Mouse (Mus musculus) CD8-positive naive resting alpha-beta T cell, adult 2 months (primary cell): ENCODE measurements at regions not wholly inside any gene's neighbourhood (a gene's known extent, or its start where the extent isn't known, plus 50 kb on each side); places are given as distances from the start of the nearest gene placed in this dataset.

Experiments used
- DNase-seq, 2 experiments: peaks; one replicate each; pipeline ENCODE4 v3.0.0; 2022; ENCODE audit warnings: low read depth in 2 of 2, low spot score in 2 of 2

GRCm38 (mm10) chr11:45174811-45175798 lies 558.0 kb downstream of the Ebf1 start:
- no peak for DNase-seq

GRCm38 (mm10) chr11:45176971-45177370 lies 559.9 kb downstream of the Ebf1 start:
- DNase-seq = no peak

- no peak for DNase-seq
Measured at GRCm38 (mm10) chr11:45178036-45178435, 560.9 kb downstream of the Ebf1 start.

- DNase-seq = no peak
Measured at GRCm38 (mm10) chr11:45179019-45179418, 561.9 kb downstream of the Ebf1 start.

GRCm38 (mm10) chr11:45190601-45191370 lies 573.7 kb downstream of the Ebf1 start:
- DNase-seq = no peak

GRCm38 (mm10) chr11:45191392-45192189 lies 574.5 kb downstream of the Ebf1 start:
- DNase-seq = no peak

- DNase-seq = no peak
Measured at GRCm38 (mm10) chr11:45193319-45193718, 576.2 kb downstream of the Ebf1 start.

GRCm38 (mm10) chr11:45199520-45199919 lies 582.4 kb downstream of the Ebf1 start:
- no peak for DNase-seq

- DNase-seq = no peak
Measured at GRCm38 (mm10) chr11:45200714-45201405, 583.7 kb downstream of the Ebf1 start.

GRCm38 (mm10) chr11:45203446-45203845 lies 586.3 kb downstream of the Ebf1 start:
- no peak for DNase-seq

GRCm38 (mm10) chr11:45206611-45207525 lies 589.8 kb downstream of the Ebf1 start:
- DNase-seq = no peak

GRCm38 (mm10) chr11:45214096-45214495 lies 597.0 kb downstream of the Ebf1 start:
- DNase-seq = peak; percentile 5 to 13

GRCm38 (mm10) chr11:45216942-45217474 lies 599.9 kb downstream of the Ebf1 start:
- no peak for DNase-seq

- DNase-seq = no peak
Measured at GRCm38 (mm10) chr11:45219239-45219638, 602.1 kb downstream of the Ebf1 start.

GRCm38 (mm10) chr11:45222021-45222420 lies 604.9 kb downstream of the Ebf1 start:
- no peak for DNase-seq

- no peak for DNase-seq
Measured at GRCm38 (mm10) chr11:45235476-45236412, 616.1 kb upstream of the Clint1 start.

- DNase-seq = no peak
Measured at GRCm38 (mm10) chr11:45237056-45237455, 614.8 kb upstream of the Clint1 start.

GRCm38 (mm10) chr11:45239044-45239443 lies 612.8 kb upstream of the Clint1 start:
- no peak for DNase-seq
